Mouse (Mus musculus): Measurements from ENCODE around the gene Klk1. TPM values are rescaled to one million over a fixed set of nuclear protein-coding genes. Genes with fewer than 3 reads are reported as not detected.
A peak's percentile ranks its signal among the peaks of the same experiment; 100 is the strongest.

Gene Klk1
- total RNA-seq, 2 experiments from 2014 or later = not detected

DNA sequence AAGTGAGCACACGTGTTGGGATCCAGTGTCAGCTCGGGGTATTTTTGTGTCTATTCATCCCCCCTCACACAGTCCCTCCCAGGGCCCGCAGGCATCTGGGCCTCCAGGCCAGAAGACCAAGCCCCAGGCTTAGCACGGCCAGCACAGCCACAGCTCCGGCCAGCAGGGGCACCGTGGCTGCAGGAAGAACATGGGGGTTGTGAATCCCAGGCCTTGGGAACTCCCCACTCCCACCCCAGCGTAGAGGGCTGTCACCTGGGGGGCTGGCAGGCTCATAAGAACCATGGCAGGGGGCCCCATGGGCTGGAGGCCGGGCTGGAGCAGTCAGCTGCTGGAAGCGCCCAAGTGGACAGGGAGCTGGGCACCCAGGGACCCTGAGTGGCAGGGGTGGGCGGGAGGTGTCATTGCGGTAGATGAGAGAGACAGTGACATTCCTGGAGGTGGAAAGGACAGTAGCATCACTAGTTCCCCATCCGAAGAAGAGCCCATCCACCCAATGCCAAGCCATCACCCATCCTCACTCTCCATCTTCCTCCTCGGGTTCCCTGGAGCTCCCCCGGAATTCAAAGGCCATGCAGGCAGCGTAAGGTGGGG lies 28.0 kb downstream of the Klk1 start:
- no peak for DNase-seq (ENCODE audit: low spot score in 2 of 2)

DNA sequence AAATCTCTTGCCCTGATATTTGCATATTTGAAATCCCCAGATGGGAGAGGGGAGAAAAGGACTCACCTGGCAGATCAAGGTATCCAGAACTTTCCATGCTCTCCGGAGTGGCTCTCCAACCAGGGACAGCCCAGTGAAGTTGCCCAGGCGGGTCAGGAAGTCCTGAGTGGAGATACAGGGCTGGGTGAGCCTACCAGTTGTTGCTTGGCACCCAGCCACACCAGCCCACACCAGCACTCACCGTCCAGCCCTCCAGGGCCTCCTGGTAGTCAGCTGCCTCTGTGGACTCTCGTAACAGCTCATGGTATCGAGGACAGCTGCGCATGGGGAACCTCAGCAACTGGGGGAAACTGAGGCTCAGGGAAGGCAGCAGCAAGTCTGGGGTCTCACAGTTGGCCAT lies 29.8 kb downstream of the Klk1 start:
- DNase-seq (ENCODE audit: low spot score in 2 of 2) = no peak

DNA sequence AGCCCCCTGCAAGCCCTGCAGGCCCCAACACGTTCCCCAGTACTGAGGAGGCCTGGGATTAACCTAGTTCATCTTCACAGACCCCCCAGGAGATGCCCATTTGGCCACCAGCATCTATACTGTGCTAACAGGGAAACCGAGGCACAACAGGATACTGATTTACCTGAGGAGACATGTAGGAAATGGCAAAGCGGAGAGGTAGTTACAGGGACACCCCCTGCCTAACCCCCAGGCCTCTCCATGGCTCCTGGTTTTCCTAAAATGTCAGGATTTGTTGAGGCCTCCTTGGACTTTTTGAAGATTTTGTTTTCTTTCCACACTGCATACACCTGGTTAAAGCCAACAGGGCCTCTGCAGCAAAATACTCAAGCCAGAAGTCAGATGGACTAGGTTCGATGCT lies 32.1 kb downstream of the Klk1 start, which contains the start of gene Acp4:
Acp4 (minus strand) TSS at position 101 of the 400 bp plus-strand sequence.
- no peak for DNase-seq (ENCODE audit: low spot score in 2 of 2)

DNA sequence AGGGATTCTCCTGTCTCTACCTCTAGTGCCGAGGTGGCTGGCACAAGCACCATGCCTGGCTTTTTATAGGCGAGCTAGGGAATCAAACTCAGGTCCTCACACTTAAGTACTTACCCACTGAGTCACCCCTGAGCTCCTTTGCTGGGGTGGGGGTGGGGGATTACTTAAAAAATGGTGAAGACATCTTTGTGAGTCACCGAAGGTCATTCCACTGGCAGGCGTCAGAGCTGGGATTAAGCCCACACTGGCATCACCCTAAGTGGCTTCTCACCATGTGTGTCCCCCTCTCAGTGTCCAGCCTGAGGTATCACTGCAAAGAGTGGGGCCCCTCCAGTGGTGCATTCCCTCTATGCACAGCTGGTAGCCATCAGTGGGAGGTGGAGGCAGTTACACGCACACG lies 35.2 kb downstream of the Klk1 start:
- DNase-seq (ENCODE audit: low spot score in 2 of 2) = no peak

DNA sequence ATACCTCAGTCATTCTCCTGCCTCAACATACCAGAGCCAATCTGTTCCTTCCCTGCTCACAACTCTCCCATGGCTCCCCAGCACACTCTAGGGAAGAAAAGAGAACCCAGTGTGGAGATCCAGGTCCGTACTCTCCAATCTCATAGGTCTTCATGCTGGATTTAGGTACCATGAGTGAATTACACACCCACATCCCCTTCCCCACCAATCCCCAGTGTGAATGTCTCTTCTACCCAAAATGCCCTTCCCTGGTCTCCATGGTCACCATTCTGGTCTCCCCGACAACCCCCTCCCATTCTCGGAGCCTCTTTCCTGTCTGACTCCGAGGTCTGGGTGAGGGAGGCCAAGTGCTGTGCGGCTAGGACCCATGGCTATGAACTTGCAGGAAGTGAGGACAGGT lies 36.0 kb downstream of the Klk1 start, which contains the start of gene Gm15517:
Gm15517 (plus strand) TSS at position 301 of the 400 bp plus-strand sequence.
- no peak for DNase-seq (ENCODE audit: low spot score in 2 of 2)

DNA sequence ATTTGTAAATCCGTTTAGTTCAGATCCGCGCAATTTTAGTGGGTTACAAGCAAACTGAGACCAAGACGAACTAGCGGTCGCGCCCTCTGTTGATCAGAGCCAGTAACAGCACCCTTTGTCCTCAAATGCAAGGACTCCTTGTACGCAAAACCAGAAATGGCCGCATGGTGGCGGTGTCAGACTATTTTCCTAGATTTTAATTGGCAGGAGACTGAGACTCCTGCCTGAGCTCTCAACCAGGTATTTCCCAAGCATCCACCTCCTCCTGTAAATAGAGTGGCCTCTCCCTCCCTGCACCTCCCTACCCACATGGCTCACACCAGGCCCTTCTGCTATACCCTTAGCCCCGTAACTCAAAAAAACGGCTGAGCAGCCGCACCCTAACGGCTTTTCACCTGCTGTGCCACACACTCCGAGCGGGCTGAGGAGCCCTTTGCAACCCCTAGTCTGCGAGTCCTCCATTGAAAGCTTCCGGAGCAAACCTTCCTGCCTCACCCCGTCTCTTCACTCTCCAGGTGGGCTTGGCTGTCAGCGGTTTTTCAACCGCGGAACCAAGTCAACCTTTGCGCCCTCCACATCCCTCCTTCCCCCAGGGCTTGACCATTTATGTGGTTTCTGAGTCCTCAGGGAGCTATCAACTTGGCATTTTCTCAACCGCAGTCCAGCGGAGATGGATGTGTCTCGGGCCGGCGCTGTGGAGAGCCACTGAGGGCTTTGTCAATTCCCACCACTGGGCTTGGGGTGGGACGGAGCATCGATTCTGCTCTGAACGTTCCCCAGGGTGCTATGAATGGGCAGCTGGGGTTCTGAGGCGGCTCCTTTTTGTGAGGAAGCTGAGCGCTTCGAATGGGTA lies 37.9 kb downstream of the Klk1 start:
- DNase-seq (ENCODE audit: low spot score in 2 of 2) = peak; percentile 96 to 99

DNA sequence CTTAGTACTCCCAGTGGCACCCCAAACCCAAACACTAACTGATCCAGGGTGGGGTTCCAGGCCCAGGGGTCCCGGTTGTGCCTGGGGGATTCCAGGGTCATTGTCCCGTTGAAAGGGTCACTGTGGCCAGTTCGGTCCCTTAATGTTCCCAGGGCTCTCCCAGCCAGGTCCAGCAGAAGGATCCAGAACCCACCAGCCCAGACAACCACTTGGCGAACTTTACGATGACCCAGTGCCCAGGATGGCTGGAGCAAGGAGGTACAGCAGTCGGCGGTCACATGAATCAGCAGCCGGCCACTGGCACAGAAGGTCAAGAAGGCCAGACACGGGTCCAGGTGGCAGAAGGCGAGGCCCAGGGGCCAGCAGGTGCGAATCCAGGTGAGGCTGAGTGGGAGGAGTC lies 43.0 kb downstream of the Klk1 start:
- DNase-seq (ENCODE audit: low spot score in 2 of 2) = no peak

DNA sequence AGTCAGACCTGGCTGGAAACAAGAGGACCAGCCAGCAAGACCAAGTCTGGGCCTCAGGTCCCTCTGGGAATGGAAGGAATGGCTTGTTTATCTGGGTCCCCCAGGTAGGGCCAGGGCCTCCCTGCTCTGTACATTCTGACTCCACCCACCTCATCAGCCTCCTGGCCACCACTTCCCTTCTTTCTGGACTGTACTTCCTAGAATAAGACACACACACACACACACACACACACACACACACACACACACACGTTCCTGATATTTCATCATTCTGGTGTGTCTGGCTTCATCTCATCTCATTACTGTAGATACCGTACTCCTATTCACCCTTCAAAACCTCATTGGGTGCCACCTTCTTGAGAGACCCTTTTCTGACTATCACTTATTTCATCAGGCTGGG lies 44.2 kb downstream of the Klk1 start:
- no peak for DNase-seq (ENCODE audit: low spot score in 2 of 2)

DNA sequence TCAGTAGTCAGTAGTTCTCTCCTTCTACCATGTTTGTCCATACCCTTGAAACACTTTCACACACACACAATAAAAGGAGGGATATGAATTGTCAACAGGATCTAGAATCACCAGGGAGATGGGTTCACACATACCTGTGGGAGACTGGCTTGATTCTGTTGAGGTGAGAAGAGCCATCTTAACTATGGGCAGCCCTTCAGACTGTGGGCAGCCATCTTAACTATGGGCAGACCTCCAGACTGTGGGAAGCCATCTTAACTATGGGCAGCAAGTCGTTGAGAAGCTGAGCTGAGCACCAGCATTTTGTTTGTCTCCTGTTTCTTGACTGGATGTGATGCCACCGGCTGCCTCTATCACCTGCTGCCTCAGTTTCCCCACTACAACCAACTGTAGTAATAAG lies 46.1 kb downstream of the Klk1 start:
- no peak for DNase-seq (ENCODE audit: low spot score in 2 of 2)

DNA sequence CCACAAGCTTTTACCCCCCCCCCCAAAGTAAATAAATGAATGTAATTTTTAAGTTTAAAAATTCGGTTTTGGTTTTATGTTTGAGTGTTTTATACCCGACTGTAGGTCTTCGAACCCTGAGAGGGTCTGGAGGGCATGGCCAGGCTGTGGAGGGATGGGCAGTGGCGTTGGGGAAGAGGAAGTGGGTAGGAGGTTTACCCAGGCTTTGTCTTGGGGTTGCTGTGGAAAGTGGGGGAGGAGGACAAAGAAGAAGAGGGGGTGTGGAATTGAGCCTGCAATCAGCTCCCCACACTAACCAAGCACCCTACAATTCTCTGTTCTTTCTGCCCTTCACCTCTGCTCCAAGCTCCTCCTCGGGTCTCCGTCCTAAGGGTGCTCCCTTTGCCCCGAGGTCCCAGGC lies 47.4 kb downstream of the Klk1 start:
- no peak for DNase-seq (ENCODE audit: low spot score in 2 of 2)

DNA sequence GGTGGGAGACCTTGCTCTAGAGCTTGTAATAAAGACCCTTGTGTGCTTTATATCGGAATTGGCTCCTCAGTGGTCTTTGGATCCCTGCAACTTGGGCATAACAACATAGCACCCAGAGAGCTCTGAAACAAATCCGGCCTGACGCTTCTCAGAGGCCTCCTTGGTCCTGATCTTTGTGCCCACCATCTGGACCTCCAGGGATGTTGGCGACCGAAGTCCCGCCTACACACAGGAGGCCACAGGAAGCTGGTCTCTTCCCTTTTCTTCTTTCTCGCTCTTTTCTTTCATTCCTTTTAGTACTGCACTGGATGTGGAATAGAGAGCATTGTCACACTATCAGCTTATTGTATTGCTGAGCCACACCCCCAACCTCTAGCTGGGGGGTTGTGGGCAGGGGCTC lies 48.3 kb downstream of the Klk1 start:
- no peak for DNase-seq (ENCODE audit: low spot score in 2 of 2)

DNA sequence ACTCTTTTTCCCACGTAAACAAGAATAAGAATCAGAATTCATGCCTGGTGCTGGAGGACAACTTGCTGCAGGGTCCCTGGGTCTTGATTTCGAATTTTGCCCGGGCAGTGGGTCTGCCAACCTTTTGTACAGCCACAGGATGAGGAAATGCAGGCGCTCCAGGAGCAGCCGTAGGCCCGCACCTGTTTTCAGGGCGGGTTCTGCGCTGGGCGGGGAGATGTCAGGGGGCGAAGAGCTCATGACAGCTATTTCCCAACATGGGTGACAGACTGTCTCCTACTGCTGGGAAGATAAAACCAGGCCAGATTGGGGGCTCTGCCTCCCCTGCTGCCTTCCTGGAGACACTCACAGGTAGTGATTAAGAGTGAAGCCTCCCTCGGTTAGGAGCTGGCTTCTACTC lies 48.9 kb downstream of the Klk1 start:
- no peak for DNase-seq (ENCODE audit: low spot score in 2 of 2)

DNA sequence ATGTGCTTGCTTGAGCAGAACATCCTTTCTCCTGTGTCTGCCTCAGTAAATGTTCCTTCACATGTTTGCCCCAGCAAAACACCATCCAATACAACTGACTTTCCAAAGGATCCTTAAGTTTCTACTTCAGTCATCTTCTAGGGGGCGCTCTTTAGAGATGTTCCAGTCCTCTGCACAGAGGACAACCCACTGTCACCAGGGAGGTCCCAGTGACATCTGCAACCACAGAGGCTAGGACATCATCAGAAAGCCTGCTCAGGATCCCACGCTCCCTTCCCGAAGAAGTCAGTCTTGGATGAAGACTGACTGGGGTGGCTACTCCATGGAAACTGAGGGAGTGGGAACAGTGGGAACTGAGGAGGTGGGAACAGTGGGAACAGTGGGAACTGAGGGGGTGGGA lies 50.4 kb downstream of the Klk1 start:
- DNase-seq (ENCODE audit: low spot score in 2 of 2) = no peak

DNA sequence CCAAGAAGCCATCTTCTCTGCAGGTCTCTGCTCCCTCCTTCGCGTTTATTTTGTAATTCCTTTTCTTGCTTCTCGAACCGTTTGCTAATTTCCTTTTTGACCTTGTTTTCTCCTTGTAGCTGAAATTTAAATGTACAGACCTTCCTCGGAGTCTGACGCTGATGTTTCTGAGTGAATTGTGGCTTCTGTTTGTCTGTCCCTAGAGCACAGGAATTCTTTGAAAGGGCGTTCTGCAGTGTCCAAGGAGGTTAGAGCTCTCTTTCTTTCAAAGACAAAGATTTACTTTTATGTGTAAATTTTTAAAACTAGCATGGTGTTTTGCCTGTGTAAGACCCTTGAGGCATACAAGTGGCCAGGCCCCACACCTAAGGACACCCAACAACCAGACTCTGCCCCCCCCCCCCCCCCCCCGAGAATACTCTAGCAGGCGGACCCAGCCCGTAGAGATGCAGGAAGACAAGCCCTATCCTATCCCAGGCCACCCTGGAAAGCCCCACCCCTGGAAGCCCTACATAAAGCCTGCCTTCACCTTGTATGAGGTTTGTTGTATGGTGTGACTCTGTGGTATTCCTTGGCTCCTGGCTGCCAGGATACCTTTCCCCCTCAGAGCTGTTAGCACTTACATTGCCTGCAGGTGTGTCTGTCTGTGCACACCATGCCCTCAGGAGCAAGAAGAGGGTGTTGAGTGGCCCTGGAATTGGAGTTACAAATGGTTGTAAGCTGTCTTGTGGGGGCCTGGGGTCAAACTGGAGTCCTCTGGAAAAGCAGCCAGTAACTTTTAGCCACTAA lies 51.5 kb downstream of the Klk1 start:
- DNase-seq (ENCODE audit: low spot score in 2 of 2) = no peak

DNA sequence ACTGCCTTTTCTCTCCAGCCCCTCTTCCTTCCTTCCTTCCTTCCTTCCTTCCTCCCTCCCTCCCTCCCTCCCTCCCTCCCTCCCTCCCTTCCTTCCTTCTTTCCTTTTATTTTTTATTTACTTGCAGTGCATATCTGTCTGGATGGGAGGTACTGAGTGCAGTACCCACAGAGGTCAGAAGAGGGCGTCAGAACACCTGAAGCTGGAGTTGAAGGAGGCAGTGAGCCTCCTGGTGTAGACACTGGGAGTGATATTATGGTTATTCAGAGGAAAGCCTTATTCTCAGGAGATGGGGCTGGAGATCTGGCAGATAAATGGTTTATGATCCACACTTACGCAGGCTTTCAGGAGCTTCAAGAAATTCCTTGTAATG lies 52.1 kb downstream of the Klk1 start:
- peak; percentile 66 to 80 for DNase-seq (ENCODE audit: low spot score in 2 of 2)

Other genes with a start within 250 kb of the Klk1 start
- not detected for gene Klk1b9, start 249.3 kb upstream of the Klk1 start, total RNA-seq (2021)
- not detected for gene Klk1b11, start 229.5 kb upstream of the Klk1 start, total RNA-seq (2021)
- gene Klk1b26, start 213.2 kb upstream of the Klk1 start, total RNA-seq (2021) = not detected
- not detected for gene Klk1b27, start 173.1 kb upstream of the Klk1 start, total RNA-seq (2021)
- not detected for gene Klk1b21, start 123.0 kb upstream of the Klk1 start, total RNA-seq (2021)
- not detected for gene Klk1b22, start 112.7 kb upstream of the Klk1 start, total RNA-seq (2021)
- gene Klk1b16, start 88.6 kb upstream of the Klk1 start, total RNA-seq (2021) = not detected
- gene Klk1b24, start 37.1 kb upstream of the Klk1 start, total RNA-seq (2021) = not detected
- gene Klk1b3, start 27.2 kb upstream of the Klk1 start, total RNA-seq (2021) = not detected
- not detected for gene Klk1b4, start 17.9 kb upstream of the Klk1 start, total RNA-seq (2021)
- not detected for gene Klk1b5, start 9.4 kb upstream of the Klk1 start, total RNA-seq (2021)
- gene Gm36864, start 10.8 kb downstream of the Klk1 start, total RNA-seq (2021) = not detected
- gene 1700028J19Rik, start 21.3 kb downstream of the Klk1 start, total RNA-seq (2021) = 1 to 10 TPM; 1.1 to 1.2 TPM
- 10 to 100 TPM; 68.6 to 71.1 TPM for gene 2410002F23Rik, start 21.4 kb downstream of the Klk1 start, total RNA-seq (2021)
- not detected for gene Acp4, start 32.0 kb downstream of the Klk1 start, total RNA-seq (2021)
- gene Gm15517, start 36.1 kb downstream of the Klk1 start, total RNA-seq (2021) = not detected
- gene Clec11a, start 81.5 kb downstream of the Klk1 start, total RNA-seq (2021) = 1 to 10 TPM; 3.4 to 3.7 TPM
- gene Shank1, start 84.9 kb downstream of the Klk1 start, total RNA-seq (2021) = 100 to 1,000 TPM; 519 to 589 TPM
- 10 to 100 TPM; 56.6 to 66.2 TPM for gene Syt3, start 158.7 kb downstream of the Klk1 start, total RNA-seq (2021)
- 1 to 10 TPM in 1 of 2 experiments, under 1 TPM in 1; 0.98 to 2.7 TPM for gene 1700008O03Rik, start 160.5 kb downstream of the Klk1 start, total RNA-seq (2021)
- gene Lrrc4b, start 203.7 kb downstream of the Klk1 start, total RNA-seq (2021) = 100 to 1,000 TPM; 284 to 289 TPM
- 1 to 10 TPM; 5.0 to 5.6 TPM for gene Aspdh, start 240.0 kb downstream of the Klk1 start, total RNA-seq (2021)
- 10 to 100 TPM; 76.7 to 77.9 TPM for gene Josd2, start 242.6 kb downstream of the Klk1 start, total RNA-seq (2021)

Data from left cerebral cortex, adult 18-20 months (tissue).